Mouse (Mus musculus) cortical plate, adult 2 months (tissue): Measurements from ENCODE around the gene Hivep2.

ENCODE experiments used
- CTCF ChIP-seq: fragments of 200-500 bp; IDR thresholded peaks from 2 replicates; pipeline ENCODE4 v1.5.1; 2011; ENCODE audit warnings: mild to moderate bottlenecking, control low read depth, low read length; ENCODE audit not compliant: insufficient read depth; ENCODE audit errors: extremely low read depth
- POLR2A ChIP-seq: fragments of 200-500 bp; IDR thresholded peaks from 2 replicates; pipeline ENCODE4 v1.6.1; 2011; ENCODE audit warnings: mild to moderate bottlenecking, low read length, control low read depth; ENCODE audit not compliant: insufficient read depth; ENCODE audit errors: extremely low read depth

DNA sequence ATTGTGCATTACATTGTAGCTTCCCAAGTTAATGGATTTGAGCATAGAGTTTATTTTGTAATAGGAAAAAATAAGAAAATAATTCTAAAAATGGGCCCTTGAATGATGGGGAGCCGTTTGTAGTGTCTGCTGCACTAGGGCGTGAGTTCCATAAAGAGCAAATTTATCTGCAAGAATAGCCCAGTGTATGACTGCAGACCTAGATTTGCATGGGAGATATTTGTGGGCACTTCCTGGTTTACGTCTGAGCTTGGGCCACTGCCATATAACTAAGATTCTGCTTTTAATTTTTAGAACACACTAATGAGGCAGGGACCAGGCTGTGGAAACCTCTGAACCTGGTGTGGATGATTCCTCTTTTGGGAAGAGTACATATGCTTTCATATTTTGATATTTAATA, 21.5 kb downstream of the Hivep2 start:
- TF ChIP-seq CTCF (no peak), POLR2A (no peak)
